Mouse (Mus musculus) gastrocnemius, postnatal 36 days (tissue): ENCODE results near the gene Wnt9a. TPM values are rescaled to one million over a fixed set of nuclear protein-coding genes. Genes with fewer than 3 reads are reported as not detected.

Source experiments
- DNase-seq, 2 experiments: peaks; one replicate each; pipeline ENCODE4 v3.0.0; 2022
- intact Hi-C: fragments of 180-260 bp; cut with DNase I; formaldehyde crosslinking; loops from one replicate; pipeline ENCODE4 v1.15.1; 2025
- microRNA-seq, 2 experiments: library from miRNA; unstranded; fragments of <30 nt; microRNA quantifications; one replicate each; pipeline ENCODE4 v1.2.0; 2021
- total RNA-seq, 2 experiments: library from RNA; stranded (reverse); gene quantifications; 2 replicates each; pipeline ENCODE4 v1.2.3; 2021

The Wnt9a gene
- total RNA-seq, 2 experiments from 2014 or later, result 8.4 to 9.5 TPM

DNA sequence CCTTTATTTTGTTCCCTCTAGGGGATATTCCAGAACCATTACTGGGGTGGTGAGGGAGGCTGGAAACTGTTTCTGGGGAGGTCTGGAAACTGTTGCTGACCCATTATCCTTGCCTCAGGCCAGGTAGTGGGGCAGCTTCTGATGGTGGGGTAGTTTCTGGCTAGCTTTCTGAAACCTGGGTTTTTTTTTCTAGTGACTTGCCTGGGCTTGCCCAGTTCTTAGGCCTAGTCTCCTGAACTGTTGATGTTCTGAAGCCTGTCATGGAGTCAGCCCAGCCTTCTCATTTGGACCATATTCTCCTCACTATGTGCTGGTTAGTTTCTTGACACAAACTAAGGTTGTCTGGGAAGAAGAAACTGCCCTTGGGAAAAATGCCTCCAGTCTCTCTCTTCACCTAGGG, 72.8 kb downstream of the Wnt9a start:
- intact Hi-C loops, result no loop called here
- DNase-seq, result no peak

Small RNA genes lying within 50 kb of the gene (microRNA-seq; reads per million reads assigned to microRNA genes)
- 0 reads per million in 2 experiments for gene Gm24756

Other genes starting within 250 kb of the Wnt9a start
- gene Obscn, start 170.5 kb upstream of the Wnt9a start, total RNA-seq, result 1,000 to 10,000 TPM; 1,369 to 1,614 TPM
- gene Iba57, start 143.2 kb upstream of the Wnt9a start, total RNA-seq, result 10 to 100 TPM in 1 of 2 experiments, 1 to 10 TPM in 1; 7.4 to 10.4 TPM
- under 1 TPM; 0.23 to 0.42 TPM for gene Gjc2, start 123.7 kb upstream of the Wnt9a start, total RNA-seq
- 10 to 100 TPM; 21.2 to 24.7 TPM for gene Guk1, start 114.7 kb upstream of the Wnt9a start, total RNA-seq
- gene Mrpl55, start 104.4 kb upstream of the Wnt9a start, total RNA-seq, result 10 to 100 TPM; 47.5 to 49.6 TPM
- 1 to 10 TPM; 2.7 to 3.5 TPM for gene 2310033P09Rik, start 98.6 kb upstream of the Wnt9a start, total RNA-seq
- gene Arf1, start 78.7 kb upstream of the Wnt9a start, total RNA-seq, result 100 to 1,000 TPM; 192 to 206 TPM
- not detected for gene Wnt3a, start 16.2 kb upstream of the Wnt9a start, total RNA-seq
- not detected for gene Prss38, start 68.7 kb downstream of the Wnt9a start, total RNA-seq
- gene Jmjd4, start 143.1 kb downstream of the Wnt9a start, total RNA-seq, result 1 to 10 TPM; 6.9 to 8.2 TPM
- gene Snap47, start 144.3 kb downstream of the Wnt9a start, total RNA-seq, result 10 to 100 TPM; 19.5 to 20.5 TPM
- gene Zfp867, start 165.5 kb downstream of the Wnt9a start, total RNA-seq, result 1 to 10 TPM; 1.8 to 2.8 TPM
- gene Zkscan17, start 219.8 kb downstream of the Wnt9a start, total RNA-seq, result 10 to 100 TPM; 14.8 to 17.1 TPM
- under 1 TPM in 1 of 2 experiments, not detected in 1; 0.10 TPM for gene Nlrp3, start 234.6 kb downstream of the Wnt9a start, total RNA-seq